Mouse (Mus musculus): ENCODE measurements around the gene Ubl4b. TPM values are rescaled to one million over a fixed set of nuclear protein-coding genes. Genes with fewer than 3 reads are reported as not detected.

Ubl4b gene
- polyA plus RNA-seq, 1 experiment from 2014 or later, result not detected

DNA sequence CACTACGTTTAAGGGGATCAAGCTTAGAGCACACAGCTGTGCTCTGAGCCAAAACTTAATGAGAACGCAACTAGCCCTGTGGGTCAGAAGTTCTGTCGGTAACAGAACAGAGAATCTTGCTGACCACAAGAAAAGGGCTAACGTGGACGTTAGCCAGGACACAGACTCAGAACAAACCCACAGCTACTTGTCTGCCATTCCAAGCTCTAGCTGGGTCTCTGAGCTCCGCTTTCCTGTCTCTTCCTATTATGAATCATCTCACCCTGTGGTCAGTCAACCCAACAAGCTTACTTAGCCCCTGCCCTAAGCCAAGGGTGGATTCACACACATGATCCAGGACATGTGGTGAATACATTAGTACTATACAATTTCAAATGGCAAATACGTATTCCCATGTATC is 12.9 kb upstream of the Ubl4b start:
- Histone ChIP-seq H3K4me1 (ENCODE audit: insufficient read depth) (no peaks in the 10 kb centered on the region), H3K4me2 (no peak overlapping the region), H3K27me3 (ENCODE audit: insufficient read depth, low read length) (no peaks in the 10 kb centered on the region), H3K9me3 (ENCODE audit: low read depth, low read length) (no peaks in the 10 kb centered on the region), H3K4me3 (ENCODE audit: low read depth, low read length) (no peak overlapping the region), H3K36me3 (ENCODE audit: insufficient read depth) (no peaks in the 10 kb centered on the region), H3K27ac (ENCODE audit: low read depth) (no peak overlapping the region), H3K9ac (no peak overlapping the region)
- DNase-seq (no peak), ATAC-seq (ENCODE audit: insufficient read depth) (no peak)
- 70% methylated on average over 7 of the region's 7 CpGs for WGBS
- TF ChIP-seq CTCF (IDR thresholded peaks at IDR 0.05; ENCODE audit: low read depth), result no peak

DNA sequence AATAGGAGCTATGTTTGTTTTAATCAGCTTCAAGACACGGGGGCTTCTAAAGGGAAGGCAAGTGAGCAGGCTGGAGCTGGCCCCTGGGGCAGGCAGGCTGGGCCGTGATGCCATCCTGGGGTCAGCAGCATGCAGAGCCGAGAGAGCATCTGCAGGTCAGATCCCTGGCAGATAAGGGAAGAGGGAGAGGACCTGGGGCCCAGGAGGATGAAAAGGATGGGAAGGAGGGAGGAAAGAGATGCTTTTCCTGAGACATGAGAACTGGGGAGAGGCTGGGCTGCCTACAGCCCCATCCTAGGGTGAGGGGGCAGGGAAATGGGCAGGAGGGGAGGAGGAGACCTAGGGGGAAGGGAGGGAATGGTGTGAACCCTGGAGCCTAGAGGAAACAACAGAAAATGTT is 10.5 kb upstream of the Ubl4b start:
- H3K4me1 ChIP-seq (ENCODE audit: insufficient read depth), result no peaks in the 10 kb centered on the region
- no peaks in the 10 kb centered on the region for H3K9me3 ChIP-seq (ENCODE audit: low read depth, low read length)
- WGBS, result 10% methylated on average over 3 of the region's 3 CpGs
- no peak for ATAC-seq (ENCODE audit: insufficient read depth)
- H3K9ac ChIP-seq, result no peak overlapping the region
- H3K27me3 ChIP-seq (ENCODE audit: insufficient read depth, low read length), result no peaks in the 10 kb centered on the region
- H3K36me3 ChIP-seq (ENCODE audit: insufficient read depth), result no peaks in the 10 kb centered on the region
- H3K4me2 ChIP-seq, result no peak overlapping the region
- no peak for TF ChIP-seq CTCF (IDR thresholded peaks at IDR 0.05; ENCODE audit: low read depth)
- no peak overlapping the region for H3K4me3 ChIP-seq (ENCODE audit: low read depth, low read length)
- H3K27ac ChIP-seq (ENCODE audit: low read depth), result no peak overlapping the region
- DNase-seq, result no peak

DNA sequence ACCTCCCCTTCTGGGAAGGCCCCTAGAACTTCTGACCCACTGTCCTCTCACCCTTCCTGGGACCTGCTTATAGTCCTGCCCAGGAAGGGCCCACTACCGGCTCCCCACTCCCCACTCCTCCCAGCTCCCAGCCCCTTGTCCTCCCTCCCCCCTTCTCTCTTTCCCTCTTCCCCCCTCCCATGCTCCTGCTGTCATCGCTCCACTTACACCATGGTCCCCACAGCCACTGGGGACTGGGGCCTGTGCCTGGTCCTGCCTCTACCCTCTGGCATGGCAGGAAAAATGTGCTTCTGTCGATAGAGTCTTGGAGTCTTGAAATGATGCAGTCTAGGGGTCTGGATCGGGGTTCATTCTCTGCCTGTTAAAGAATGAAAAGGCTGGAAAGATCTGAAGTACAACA is 9.0 kb upstream of the Ubl4b start:
- H3K36me3 ChIP-seq (ENCODE audit: insufficient read depth), result no peaks in the 10 kb centered on the region
- no peaks in the 10 kb centered on the region for H3K9me3 ChIP-seq (ENCODE audit: low read depth, low read length)
- no peak overlapping the region for H3K4me2 ChIP-seq
- H3K4me3 ChIP-seq (ENCODE audit: low read depth, low read length), result no peak overlapping the region
- WGBS, result 24% methylated on average over 4 of the region's 4 CpGs
- DNase-seq (no peak), ATAC-seq (ENCODE audit: insufficient read depth) (no peak)
- H3K27me3 ChIP-seq (ENCODE audit: insufficient read depth, low read length), result no peaks in the 10 kb centered on the region
- no peak overlapping the region for H3K27ac ChIP-seq (ENCODE audit: low read depth)
- H3K4me1 ChIP-seq (ENCODE audit: insufficient read depth), result no peaks in the 10 kb centered on the region; the same call in 1 of the 2 replicates
- H3K9ac ChIP-seq, result no peak overlapping the region
- TF ChIP-seq CTCF (IDR thresholded peaks at IDR 0.05; ENCODE audit: low read depth), result no peak

DNA sequence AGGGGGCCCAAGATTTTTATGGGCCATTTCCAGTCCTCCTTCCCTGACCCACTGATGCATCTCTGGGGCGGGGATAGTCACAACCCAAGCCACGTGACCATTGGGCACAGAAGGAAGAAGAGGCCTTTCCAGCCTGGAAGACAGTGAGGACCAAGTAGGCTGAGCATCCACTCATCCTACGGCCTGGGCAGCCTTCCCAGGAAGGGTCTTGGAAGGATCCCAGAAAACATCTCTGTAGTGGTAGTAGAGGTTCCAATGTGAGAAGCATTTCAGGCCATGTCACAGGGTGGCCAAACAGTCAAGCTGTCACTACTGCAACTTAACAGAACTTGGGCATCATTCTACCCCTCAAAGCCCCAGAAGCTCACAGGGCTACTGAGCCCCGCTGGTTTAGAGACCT is 7.7 kb upstream of the Ubl4b start:
- no peak for TF ChIP-seq CTCF (IDR thresholded peaks at IDR 0.05; ENCODE audit: low read depth)
- DNase-seq, result no peak
- WGBS, result 75% methylated on average over 4 of the region's 4 CpGs
- ATAC-seq (ENCODE audit: insufficient read depth), result no peak
- no peaks in the 10 kb centered on the region; the same call in 1 of the 2 replicates for H3K4me1 ChIP-seq (ENCODE audit: insufficient read depth)
- no peak overlapping the region for H3K4me3 ChIP-seq (ENCODE audit: low read depth, low read length)
- H3K9me3 ChIP-seq (ENCODE audit: low read depth, low read length), result no peaks in the 10 kb centered on the region
- H3K9ac ChIP-seq, result no peak overlapping the region
- no peak overlapping the region for H3K4me2 ChIP-seq
- H3K27ac ChIP-seq (ENCODE audit: low read depth), result no peak overlapping the region
- H3K27me3 ChIP-seq (ENCODE audit: insufficient read depth, low read length), result no peaks in the 10 kb centered on the region
- H3K36me3 ChIP-seq (ENCODE audit: insufficient read depth), result no peaks in the 10 kb centered on the region

DNA sequence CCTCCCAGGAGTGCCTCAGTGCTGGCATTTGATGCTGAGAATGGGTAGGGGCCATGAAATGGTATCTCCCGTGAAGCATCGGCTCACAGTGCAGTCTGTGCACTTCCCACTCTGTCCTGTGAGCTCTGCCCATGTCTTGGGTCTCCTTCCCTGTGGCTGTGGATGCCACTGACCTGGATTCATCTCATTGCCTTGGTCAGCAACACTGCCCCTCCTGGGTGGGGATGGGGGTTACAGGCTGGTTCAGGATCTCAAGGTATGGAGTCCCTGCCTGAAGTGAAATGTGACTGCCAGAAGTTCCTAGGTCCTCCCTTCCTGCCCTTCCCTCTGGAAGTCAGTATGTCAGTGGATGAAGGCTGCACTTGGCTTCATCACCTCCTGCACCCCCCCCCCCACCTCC is 7.2 kb upstream of the Ubl4b start:
- no peak overlapping the region for H3K4me2 ChIP-seq
- WGBS, result 55% methylated on average over 2 of the region's 2 CpGs
- H3K27ac ChIP-seq (ENCODE audit: low read depth), result no peak overlapping the region
- H3K4me1 ChIP-seq (ENCODE audit: insufficient read depth), result no peaks in the 10 kb centered on the region; the same call in 1 of the 2 replicates
- ATAC-seq (ENCODE audit: insufficient read depth), result no peak
- TF ChIP-seq CTCF (IDR thresholded peaks at IDR 0.05; ENCODE audit: low read depth), result no peak
- no peak for DNase-seq
- no peaks in the 10 kb centered on the region for H3K9me3 ChIP-seq (ENCODE audit: low read depth, low read length)
- H3K27me3 ChIP-seq (ENCODE audit: insufficient read depth, low read length), result no peaks in the 10 kb centered on the region
- no peak overlapping the region for H3K4me3 ChIP-seq (ENCODE audit: low read depth, low read length)
- H3K9ac ChIP-seq, result no peak overlapping the region
- no peaks in the 10 kb centered on the region for H3K36me3 ChIP-seq (ENCODE audit: insufficient read depth)

DNA sequence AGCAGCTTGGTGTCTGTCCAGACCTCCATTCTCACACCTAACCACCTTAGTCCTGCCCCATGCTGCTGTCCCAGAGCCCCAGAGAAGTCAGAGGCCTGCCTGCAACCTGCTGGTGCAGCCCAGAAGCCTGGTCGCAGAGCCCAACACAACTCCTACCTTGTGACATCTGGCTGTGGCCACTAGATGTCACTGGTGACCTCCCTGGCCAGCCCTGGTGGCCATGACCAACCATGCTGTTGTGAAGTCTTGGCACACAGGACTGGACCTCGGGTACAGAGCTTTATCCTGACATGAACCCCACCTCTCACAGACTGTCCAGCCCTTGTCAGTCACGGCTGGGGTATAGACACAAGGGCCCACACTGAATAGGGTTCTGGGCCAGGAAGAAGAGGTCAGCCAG is 4.3 kb upstream of the Ubl4b start:
- Histone ChIP-seq H3K9me3 (ENCODE audit: low read depth, low read length) (no peaks in the 10 kb centered on the region), H3K27me3 (ENCODE audit: insufficient read depth, low read length) (no peaks in the 10 kb centered on the region), H3K9ac (no peak overlapping the region), H3K4me3 (ENCODE audit: low read depth, low read length) (no peak overlapping the region), H3K36me3 (ENCODE audit: insufficient read depth) (no peaks in the 10 kb centered on the region), H3K4me2 (no peak overlapping the region), H3K4me1 (ENCODE audit: insufficient read depth) (no peaks in the 10 kb centered on the region; the same call in 1 of the 2 replicates), H3K27ac (ENCODE audit: low read depth) (no peak overlapping the region)
- ATAC-seq (ENCODE audit: insufficient read depth) (peak; percentile 84), DNase-seq (peak; percentile 86)
- TF ChIP-seq CTCF (IDR thresholded peaks at IDR 0.05; ENCODE audit: low read depth), result peak; percentile 96
- 9% methylated on average over 3 of the region's 3 CpGs for WGBS

DNA sequence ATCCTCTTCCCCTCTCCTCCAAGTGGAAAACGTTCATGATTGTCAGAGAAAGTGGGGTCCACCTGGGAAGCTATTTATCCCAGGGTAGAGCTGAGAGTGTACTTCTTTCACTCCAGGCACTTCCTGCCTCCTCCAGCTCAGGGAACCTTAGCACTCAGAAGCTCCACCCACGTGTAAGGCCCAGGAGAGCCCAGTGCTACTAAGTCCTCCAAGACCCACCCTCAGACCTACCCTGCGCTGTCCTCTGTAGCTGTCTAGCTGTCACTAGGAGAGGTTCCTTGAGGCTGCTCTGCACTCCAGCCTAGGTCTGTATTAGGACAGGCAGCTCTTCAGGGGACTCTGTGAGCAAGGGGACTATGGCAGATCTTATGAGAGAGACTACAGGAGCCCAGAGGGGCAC is 3.9 kb upstream of the Ubl4b start:
- Histone ChIP-seq H3K4me3 (ENCODE audit: low read depth, low read length) (no peak overlapping the region), H3K27ac (ENCODE audit: low read depth) (no peak overlapping the region), H3K36me3 (ENCODE audit: insufficient read depth) (no peaks in the 10 kb centered on the region), H3K4me2 (no peak overlapping the region), H3K9me3 (ENCODE audit: low read depth, low read length) (no peaks in the 10 kb centered on the region), H3K27me3 (ENCODE audit: insufficient read depth, low read length) (no peaks in the 10 kb centered on the region), H3K4me1 (ENCODE audit: insufficient read depth) (no peaks in the 10 kb centered on the region; the same call in 1 of the 2 replicates), H3K9ac (no peak overlapping the region)
- TF ChIP-seq CTCF (IDR thresholded peaks at IDR 0.05; ENCODE audit: low read depth), result no peak
- DNase-seq (no peak), ATAC-seq (ENCODE audit: insufficient read depth) (peak; percentile 36; the same call in 1 of the 2 replicates)
- WGBS, result 30% methylated on average over 3 of the region's 3 CpGs
